In genomic region chr5:36324140-36324572, GRCm38 (mm10) we compare ENCODE assay signal across 9 mouse cellular contexts.
DNase-seq lines count a peak whose midpoint lies in the region; ATAC-seq lines count a peak whose summit lies in the region.
"Had no signal": no experiment of that assay in that cellular context is flagged by ENCODE, and none has a peak within 500 bp of the region (broad histone marks: within the 10 kb centered on the region; RNA-seq: fewer than 3 reads in every experiment).

No protein-coding gene starts in this region.

- peaks cover 4% of the 10 kb centered on the region; the same call in 1 of the 2 replicates for H3K4me1 ChIP-seq in hindbrain, embryonic 16.5 days (ENCODE audit: control insufficient read depth, insufficient read depth, low read depth, low read length)
- H3K4me1 ChIP-seq in limb, embryonic 15.5 days, result peaks cover 34% of the 10 kb centered on the region
- no peaks in the 10 kb centered on the region for H3K4me1 ChIP-seq in liver, embryonic 12.5 days
- H3K4me1 ChIP-seq: megakaryocyte, embryonic 14.5 days had no signal

- WGBS in hindbrain, embryonic 16.5 days, result 22% methylated on average over 9 of the region's 9 CpGs
- WGBS in limb, embryonic 15.5 days, result 26% methylated on average over 9 of the region's 9 CpGs
- WGBS in liver, embryonic 12.5 days (ENCODE audit: insufficient replicate concordance), result 70% methylated on average over 9 of the region's 9 CpGs

- DNase-seq in embryo, embryonic 9.5 days (ENCODE audit: extremely low spot score), result peak; percentile 16
- no peak for DNase-seq in embryo, embryonic 10.5 days (ENCODE audit: low spot score)
- DNase-seq in urinary bladder, postnatal 14 days (ENCODE audit: low spot score), result peak; percentile 54
- no peak for DNase-seq in urinary bladder, postnatal 36 days (ENCODE audit: low spot score in 2 of 2)
- DNase-seq in right cerebral cortex, postnatal 10 days (ENCODE audit: low spot score in 2 of 2), result peak; percentile 90

- no peak overlapping the region for H3K9ac ChIP-seq in hindbrain, embryonic 16.5 days (ENCODE audit: low read depth, low read length)
- no peak overlapping the region for H3K9ac ChIP-seq in limb, embryonic 15.5 days
- H3K9ac ChIP-seq in liver, embryonic 12.5 days, result no peak overlapping the region

- peak; percentile 81 for ATAC-seq in hindbrain, embryonic 16.5 days
- ATAC-seq in limb, embryonic 15.5 days (ENCODE audit: insufficient number of reproducible peaks, low FRiP score, low TSS enrichment, low read depth), result no peak
- ATAC-seq in liver, embryonic 12.5 days, result no peak

- H3K4me2 ChIP-seq in hindbrain, embryonic 16.5 days (ENCODE audit: low read length), result no peak overlapping the region
- no peak overlapping the region for H3K4me2 ChIP-seq in limb, embryonic 15.5 days
- H3K4me2 ChIP-seq in liver, embryonic 12.5 days, result no peak overlapping the region

- no peaks in the 10 kb centered on the region for H3K36me3 ChIP-seq in hindbrain, embryonic 16.5 days (ENCODE audit: control insufficient read depth, insufficient read depth, low read length)
- no peaks in the 10 kb centered on the region for H3K36me3 ChIP-seq in limb, embryonic 15.5 days
- H3K36me3 ChIP-seq in liver, embryonic 12.5 days, result no peaks in the 10 kb centered on the region

- H3K9me3 ChIP-seq in hindbrain, embryonic 16.5 days (ENCODE audit: control insufficient read depth, low read length), result no peaks in the 10 kb centered on the region
- H3K9me3 ChIP-seq in limb, embryonic 15.5 days, result no peaks in the 10 kb centered on the region
- H3K9me3 ChIP-seq in liver, embryonic 12.5 days (replicated peaks), result no peaks in the 10 kb centered on the region
- H3K9me3 ChIP-seq: megakaryocyte, embryonic 14.5 days had no signal

- H3K27me3 ChIP-seq in hindbrain, embryonic 16.5 days (replicated peaks; ENCODE audit: control insufficient read depth, insufficient read depth, low read length), result no peaks in the 10 kb centered on the region
- H3K27me3 ChIP-seq in limb, embryonic 15.5 days, result no peaks in the 10 kb centered on the region
- no peaks in the 10 kb centered on the region for H3K27me3 ChIP-seq in liver, embryonic 12.5 days (replicated peaks)

- H3K27ac ChIP-seq in hindbrain, embryonic 16.5 days (ENCODE audit: low read depth, low read length), result peak overlapping the region; percentile 27; the same call in 1 of the 2 replicates
- H3K27ac ChIP-seq in limb, embryonic 15.5 days, result peak overlapping the region; percentile 38; the same call in 1 of the 2 replicates
- H3K27ac ChIP-seq in liver, embryonic 12.5 days, result no peak overlapping the region

- no peak overlapping the region for H3K4me3 ChIP-seq in hindbrain, embryonic 16.5 days (ENCODE audit: low read length)
- no peak overlapping the region for H3K4me3 ChIP-seq in limb, embryonic 15.5 days
- no peak overlapping the region for H3K4me3 ChIP-seq in liver, embryonic 12.5 days
- H3K4me3 ChIP-seq: megakaryocyte, embryonic 14.5 days had no signal

Comparison
In these comparisons a context has a peak if more than half of its experiments do, and no peak if none do; other contexts are left out.
1. DNase-seq: peak in embryo, embryonic 9.5 days (single experiment), urinary bladder, postnatal 14 days (single experiment) and right cerebral cortex, postnatal 10 days (2 of 2); none in embryo, embryonic 10.5 days (single experiment) and urinary bladder, postnatal 36 days (0 of 2).